Mouse (Mus musculus) stomach, embryonic 14.5 days (tissue): Measurements from ENCODE around the gene Ptpn11. TPM values are rescaled to one million over a fixed set of nuclear protein-coding genes. Genes with fewer than 3 reads are reported as not detected.

Experiments
- ATAC-seq: fragments of 200-750 bp; cut with Nextera tagmentation; 2 replicates; pipeline ENCODE4 v1.8.0; 2017; ENCODE audit warnings: low read depth, moderate TSS enrichment; ENCODE audit not compliant: insufficient number of reproducible peaks, insufficient read depth, low FRiP score
- H3K27ac ChIP-seq: fragments of 300-500 bp; sonication (generic); 2 replicates; pipeline ENCODE4 v1.5.1; 2014; ENCODE audit warnings: mild to moderate bottlenecking, low read length, moderate library complexity, mixed read lengths
- H3K27me3 ChIP-seq: fragments of 300-500 bp; sonication (generic); 2 replicates; pipeline ENCODE4 v1.6.1; 2014; ENCODE audit warnings: low read length, control low read depth, mixed read lengths; ENCODE audit not compliant: control insufficient read depth, insufficient read depth
- H3K36me3 ChIP-seq: fragments of 300-500 bp; sonication (generic); 2 replicates; pipeline ENCODE4 v1.6.1; 2014; ENCODE audit warnings: mild to moderate bottlenecking, control low read depth, low read length, moderate library complexity, mixed read lengths; ENCODE audit not compliant: control insufficient read depth, insufficient read depth
- H3K4me1 ChIP-seq: fragments of 300-500 bp; sonication (generic); 2 replicates; pipeline ENCODE4 v1.6.1; 2014; ENCODE audit warnings: low read length, control low read depth, mixed read lengths; ENCODE audit not compliant: control insufficient read depth, insufficient read depth
- H3K4me2 ChIP-seq: fragments of 300-500 bp; sonication (generic); replicated peaks from 2 replicates; pipeline ENCODE4 v1.6.1; 2014; ENCODE audit warnings: low read depth, low read length, control low read depth
- H3K4me3 ChIP-seq: fragments of 300-500 bp; sonication (generic); 2 replicates; pipeline ENCODE4 v1.5.1; 2014; ENCODE audit warnings: low read depth, low read length, control low read depth
- H3K9ac ChIP-seq: fragments of 300-500 bp; sonication (generic); replicated peaks from 2 replicates; pipeline ENCODE4 v1.6.1; 2014; ENCODE audit warnings: low read depth, mild to moderate bottlenecking, control low read depth, low read length, moderate library complexity, mixed read lengths
- H3K9me3 ChIP-seq: fragments of 300-500 bp; sonication (generic); 2 replicates; pipeline ENCODE4 v1.6.1; 2016; ENCODE audit warnings: low read depth, low read length, control low read depth; ENCODE audit not compliant: control insufficient read depth
- WGBS: fragments of 180-500 bp; shearing (Covaris S2); extraction: QIAGEN DNeasy Blood & Tissue Kit; methylation state at CpG from one replicate; pipeline ENCODE4 v1.1.7; 2014; 5-methylcytosine and 5-hydroxymethylcytosine counted together
- polyA plus RNA-seq: library from polyadenylated mRNA; unstranded; fragments of >200 nt; fragmentation: Nextera tagmentation; extraction: Ambion mirVana; gene quantifications from 2 replicates; pipeline ENCODE4 v1.2.1, GENCODE M21; 2014

The Ptpn11 gene
- polyA plus RNA-seq, 1 experiment from 2014 or later = 28.3 TPM

DNA sequence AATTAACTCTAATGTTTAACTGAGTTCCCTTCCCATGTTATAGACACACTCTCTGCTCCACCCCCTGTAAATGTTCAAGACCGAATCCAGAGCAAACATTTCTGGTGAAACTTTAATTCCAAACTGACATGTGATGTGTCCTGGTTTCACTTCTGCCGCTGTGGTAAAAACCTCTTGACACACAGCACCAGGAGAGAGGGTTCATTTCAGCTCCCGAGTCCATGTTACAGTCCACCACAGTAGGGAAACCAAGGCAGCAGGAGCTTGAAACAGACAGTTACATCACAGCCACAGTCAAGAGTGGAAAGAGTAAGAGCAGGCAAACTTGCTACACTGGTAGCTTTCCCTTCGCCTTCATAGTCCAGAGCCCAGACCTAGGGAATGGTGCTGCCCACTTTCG lies 94.5 kb downstream of the Ptpn11 start:
- Histone ChIP-seq H3K9ac (no peak overlapping the region), H3K27ac (no peak overlapping the region), H3K9me3 (no peaks in the 10 kb centered on the region), H3K36me3 (no peaks in the 10 kb centered on the region), H3K4me3 (no peak overlapping the region), H3K4me1 (no peaks in the 10 kb centered on the region), H3K4me2 (no peak overlapping the region), H3K27me3 (no peaks in the 10 kb centered on the region)
- no peak for ATAC-seq
- WGBS = 75% methylated on average over 5 of the region's 5 CpGs

GRCm38 (mm10) chr5:121093281-121093680 lies 97.9 kb downstream of the Ptpn11 start:
- Histone ChIP-seq H3K27ac (no peak overlapping the region), H3K4me3 (no peak overlapping the region)
- ATAC-seq = no peak

DNA sequence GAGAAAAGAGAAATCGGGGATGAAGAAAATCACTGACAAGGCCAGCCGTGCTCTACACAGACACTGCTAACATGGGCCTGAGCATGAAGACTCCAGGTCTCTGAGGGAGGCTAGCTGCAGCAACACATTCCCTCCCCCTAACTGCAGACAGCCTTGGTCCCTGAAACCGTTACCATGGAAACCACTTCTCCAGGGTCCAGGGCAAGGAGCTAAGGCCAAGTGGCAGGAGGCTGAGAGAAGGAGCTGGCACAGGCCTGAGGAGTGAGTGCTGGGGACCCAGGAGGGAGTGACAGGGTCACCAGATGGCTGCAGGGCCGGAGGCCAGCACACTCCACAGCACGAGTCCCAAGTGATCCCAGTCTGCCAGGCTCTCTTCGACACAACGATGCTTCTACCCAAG lies 101.5 kb downstream of the Ptpn11 start:
- H3K9ac ChIP-seq = no peak overlapping the region
- H3K4me1 ChIP-seq = no peaks in the 10 kb centered on the region
- H3K36me3 ChIP-seq = no peaks in the 10 kb centered on the region
- H3K4me2 ChIP-seq = no peak overlapping the region
- WGBS = 61% methylated on average over 7 of the region's 7 CpGs
- no peaks in the 10 kb centered on the region for H3K9me3 ChIP-seq
- no peak overlapping the region for H3K27ac ChIP-seq
- H3K4me3 ChIP-seq = no peak overlapping the region
- H3K27me3 ChIP-seq = no peaks in the 10 kb centered on the region
- ATAC-seq = no peak

More at GRCm38 (mm10) chr5:121093281-121093680, 97.9 kb downstream of the Ptpn11 start:
- no peaks in the 10 kb centered on the region for H3K36me3 ChIP-seq
- no peaks in the 10 kb centered on the region for H3K27me3 ChIP-seq
- H3K9me3 ChIP-seq = no peaks in the 10 kb centered on the region
- no peaks in the 10 kb centered on the region for H3K4me1 ChIP-seq
- WGBS = 67% methylated on average over 3 of the region's 3 CpGs
- no peak overlapping the region for H3K4me2 ChIP-seq
- no peak overlapping the region for H3K9ac ChIP-seq

DNA sequence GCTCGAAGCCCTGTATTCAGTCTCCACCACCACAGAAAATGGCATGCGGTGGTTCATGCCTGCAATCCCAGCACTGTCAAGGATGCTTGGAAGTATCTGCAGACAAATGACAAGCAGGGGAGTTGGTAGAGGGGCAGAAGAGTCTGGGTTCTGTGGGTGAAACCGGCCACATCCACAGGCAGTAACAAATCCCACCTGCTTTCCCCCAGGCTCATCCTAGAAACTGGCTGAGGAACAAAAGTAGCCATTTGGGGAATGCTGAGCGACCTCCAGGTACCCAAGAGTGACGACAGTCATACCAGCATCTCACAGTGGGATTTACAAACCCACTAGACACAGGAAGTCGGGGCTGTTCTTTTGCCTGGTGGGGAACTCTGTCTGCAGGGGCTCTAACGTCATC lies 103.5 kb downstream of the Ptpn11 start:
- Histone ChIP-seq H3K4me1 (no peaks in the 10 kb centered on the region), H3K9me3 (no peaks in the 10 kb centered on the region), H3K27ac (no peak overlapping the region), H3K36me3 (no peaks in the 10 kb centered on the region), H3K4me2 (no peak overlapping the region), H3K9ac (no peak overlapping the region), H3K4me3 (no peak overlapping the region), H3K27me3 (no peaks in the 10 kb centered on the region)
- no peak for ATAC-seq
- 58% methylated on average over 7 of the region's 7 CpGs for WGBS

DNA sequence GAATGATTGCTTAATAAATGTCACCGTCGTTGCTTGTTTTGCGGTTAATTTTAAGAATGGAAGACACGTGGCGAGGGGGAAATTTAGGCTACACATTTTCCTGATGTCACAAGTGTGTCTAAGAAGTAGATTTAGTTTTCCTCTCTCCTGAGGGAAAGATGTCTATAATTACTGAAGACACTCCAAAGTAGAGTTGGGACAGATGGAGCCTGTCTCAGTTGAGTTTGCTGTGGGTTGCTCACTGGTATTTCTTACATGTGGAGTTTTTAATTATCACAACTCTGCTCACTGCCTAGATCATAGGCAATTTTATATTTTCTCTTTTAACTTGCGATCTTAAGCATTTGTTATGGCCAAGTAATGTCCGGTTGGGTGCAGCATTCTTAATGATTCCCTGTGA lies 108.6 kb downstream of the Ptpn11 start:
- Histone ChIP-seq H3K9ac (no peak overlapping the region), H3K4me2 (no peak overlapping the region), H3K4me3 (no peak overlapping the region), H3K9me3 (no peaks in the 10 kb centered on the region), H3K27ac (no peak overlapping the region), H3K4me1 (no peaks in the 10 kb centered on the region), H3K36me3 (no peaks in the 10 kb centered on the region), H3K27me3 (no peaks in the 10 kb centered on the region)
- 95% methylated on average over 7 of the region's 7 CpGs for WGBS
- ATAC-seq = no peak

GRCm38 (mm10) chr5:121081754-121082153 lies 109.4 kb downstream of the Ptpn11 start:
- H3K4me3 ChIP-seq = no peak overlapping the region
- WGBS = 80% methylated on average over 5 of the region's 5 CpGs
- no peaks in the 10 kb centered on the region for H3K36me3 ChIP-seq
- H3K9me3 ChIP-seq = no peaks in the 10 kb centered on the region
- no peaks in the 10 kb centered on the region for H3K4me1 ChIP-seq
- H3K4me2 ChIP-seq = no peak overlapping the region
- H3K9ac ChIP-seq = no peak overlapping the region
- no peak overlapping the region for H3K27ac ChIP-seq
- no peak for ATAC-seq
- no peaks in the 10 kb centered on the region for H3K27me3 ChIP-seq

Other genes with a start within 250 kb of the Ptpn11 start
- 0.11 and 0.16 TPM in 2 replicates for gene Rph3a, start 181.3 kb downstream of the Ptpn11 start, polyA plus RNA-seq
- 726 and 741 TPM in 2 replicates for gene Rpl6, start 13.1 kb upstream of the Ptpn11 start, polyA plus RNA-seq
- 9.5 and 10.4 TPM in 2 replicates for gene Hectd4, start 28.8 kb upstream of the Ptpn11 start, polyA plus RNA-seq
- 78.2 and 81.9 TPM in 2 replicates for gene Trafd1, start 194.2 kb upstream of the Ptpn11 start, polyA plus RNA-seq
- gene Naa25, start 206.5 kb upstream of the Ptpn11 start, polyA plus RNA-seq = 41.0 and 42.1 TPM in 2 replicates